Mouse (Mus musculus): Measurements from ENCODE around the gene Ndufa6.

Gene Ndufa6

DNA sequence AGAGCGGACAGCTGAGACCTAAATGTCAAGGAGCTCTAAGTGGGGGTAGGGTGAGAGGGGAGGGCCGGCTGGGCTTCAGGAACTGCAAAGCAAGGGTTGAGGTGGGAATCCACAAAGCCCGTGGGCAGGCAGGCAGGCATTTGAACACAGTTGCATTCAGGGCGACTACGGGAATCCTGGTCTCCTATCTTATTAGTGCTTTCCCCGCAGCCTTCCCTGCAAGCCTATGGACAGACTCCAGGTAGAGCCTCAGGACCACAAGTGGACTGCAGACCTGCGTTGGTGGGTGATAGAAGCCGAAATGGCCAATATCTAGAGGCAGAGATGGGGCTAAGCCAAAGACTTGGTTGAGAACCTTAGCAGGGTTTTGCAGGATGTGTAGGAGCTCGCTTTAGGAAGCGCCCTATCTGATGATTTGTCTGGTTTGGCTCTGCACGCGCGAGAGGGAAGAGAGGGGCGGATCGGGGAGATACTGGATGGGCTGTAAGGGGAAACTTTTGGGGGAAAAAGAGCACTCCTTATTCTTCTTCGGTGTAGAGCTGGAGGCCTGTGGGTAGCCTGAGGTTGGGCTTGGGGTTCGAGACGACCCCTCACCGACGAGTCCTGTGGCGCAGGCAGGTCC is 13.6 kb downstream of the Ndufa6 start:
- no peak for DNase-seq

DNA sequence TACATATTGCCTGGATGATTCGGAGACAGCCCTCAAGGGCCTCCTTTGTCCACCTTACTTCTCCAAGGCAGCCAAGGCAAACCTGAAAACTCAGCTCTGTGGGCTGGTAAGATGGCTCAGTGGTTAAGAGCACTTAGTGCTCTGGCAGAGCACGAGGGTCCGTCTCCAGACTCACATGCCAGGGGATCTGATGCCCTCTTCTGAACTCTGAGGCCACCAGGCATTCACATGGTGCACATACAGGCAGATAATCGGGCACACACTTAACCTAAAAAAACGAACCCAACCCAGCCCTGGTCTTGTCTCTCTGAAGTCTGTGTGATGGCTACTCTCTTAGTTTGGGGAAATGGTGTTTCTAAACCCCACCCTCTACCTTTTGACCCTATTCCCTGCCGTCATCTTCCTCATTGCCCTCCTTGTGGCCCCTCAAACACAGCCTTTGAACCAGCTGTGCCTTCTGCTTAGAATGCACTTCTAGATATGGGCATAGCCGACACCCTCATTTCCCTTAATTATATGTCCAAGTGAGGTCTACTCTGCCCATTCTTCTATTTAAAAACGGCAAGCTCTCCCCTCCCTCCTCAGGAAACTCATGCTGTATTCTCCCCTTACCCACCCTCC is 14.4 kb downstream of the Ndufa6 start:
- DNase-seq = no peak

DNA sequence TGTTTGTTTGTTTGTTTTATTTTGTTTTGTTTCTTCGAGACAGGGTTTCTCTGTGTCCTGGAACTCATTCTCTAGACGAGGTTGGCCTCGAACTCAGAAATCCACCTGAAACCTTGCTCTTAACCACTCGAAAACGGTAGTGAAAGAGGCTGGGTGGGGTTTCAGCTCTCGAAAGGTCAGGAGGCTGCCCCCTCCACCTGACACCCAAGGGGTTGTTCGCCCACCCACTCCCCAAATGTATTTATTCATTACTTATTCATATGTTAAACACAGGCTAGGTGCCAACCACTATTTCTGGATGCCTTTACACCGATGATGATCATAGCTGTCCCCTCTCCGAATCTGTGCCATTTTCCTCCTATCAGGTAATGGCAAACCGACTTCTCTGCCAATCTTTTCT is 15.0 kb downstream of the Ndufa6 start:
- DNase-seq = no peak

DNA sequence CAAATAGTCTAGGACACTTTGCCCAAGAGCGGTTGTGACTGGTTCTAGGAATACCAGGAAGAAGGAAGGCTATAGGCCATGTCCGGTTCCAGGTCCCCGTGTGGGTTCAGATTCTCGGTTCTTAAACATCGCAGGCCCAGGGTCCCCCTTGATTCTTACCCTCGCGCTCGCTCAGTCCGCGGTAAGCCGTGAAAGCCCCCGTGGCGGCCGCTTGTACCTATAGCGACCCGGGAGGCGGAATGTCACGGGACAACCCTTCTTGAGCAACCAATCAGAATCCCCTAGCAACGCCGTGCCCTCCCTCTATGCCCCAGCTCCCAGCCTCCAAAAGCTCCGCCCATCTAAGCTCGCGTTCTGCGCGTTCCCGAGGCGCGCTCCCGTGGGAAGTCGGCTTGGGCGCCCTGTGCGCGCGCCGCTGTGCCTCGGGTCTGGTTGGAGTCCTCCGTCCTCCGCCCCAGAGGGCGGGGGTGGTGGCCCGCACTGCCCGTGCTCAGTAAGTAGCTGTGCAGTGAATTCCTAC is 15.5 kb downstream of the Ndufa6 start, which contains the start of the genes Naga, Pheta2 and Smdt1:
Naga (minus strand) TSS at position 333 of the 520 bp plus-strand sequence.
Pheta2 (plus strand) TSS at position 350 of the 520 bp plus-strand sequence.
Smdt1 (plus strand) TSS at position 367 of the 520 bp plus-strand sequence.
- peak; percentile 97 for DNase-seq

DNA sequence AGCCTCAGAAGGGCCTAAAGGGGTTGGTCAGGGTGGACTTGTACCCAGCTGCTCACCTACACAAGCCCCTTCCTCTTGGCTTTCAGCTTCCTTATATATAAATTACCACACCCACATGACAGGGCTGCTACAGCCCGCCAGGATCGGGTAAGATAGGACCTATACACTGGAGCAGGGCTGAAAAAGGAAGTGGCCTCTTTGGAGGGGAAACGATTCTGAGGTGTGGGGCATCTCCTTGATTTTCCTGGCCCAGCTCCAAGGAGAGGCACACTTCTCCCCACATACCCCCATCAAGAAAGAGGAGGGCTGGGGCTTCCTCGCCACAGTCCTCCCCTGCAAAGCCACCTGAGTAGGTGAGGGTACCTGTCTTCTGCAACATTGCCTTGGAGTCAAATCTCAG is 16.2 kb downstream of the Ndufa6 start:
- DNase-seq = no peak

DNA sequence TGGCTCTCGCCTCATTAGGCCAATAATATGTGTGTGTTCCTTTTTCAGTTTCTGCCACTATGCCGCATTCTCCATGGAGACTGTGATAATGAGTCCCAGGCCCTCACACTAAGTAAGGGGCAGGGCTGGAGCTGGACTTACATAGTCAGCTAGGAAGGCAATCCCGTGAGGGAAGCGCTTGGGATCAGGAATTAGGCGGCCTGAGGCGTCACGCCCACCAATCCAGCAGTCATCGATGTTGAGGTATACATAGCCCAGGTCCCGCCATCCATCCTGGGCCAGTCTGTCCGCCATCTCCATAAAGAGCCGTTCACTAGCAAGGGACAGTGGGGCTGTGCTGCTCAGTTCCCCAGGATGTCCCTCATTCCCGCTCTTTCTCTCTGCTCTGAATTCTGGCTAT is 17.5 kb downstream of the Ndufa6 start:
- DNase-seq = no peak

DNA sequence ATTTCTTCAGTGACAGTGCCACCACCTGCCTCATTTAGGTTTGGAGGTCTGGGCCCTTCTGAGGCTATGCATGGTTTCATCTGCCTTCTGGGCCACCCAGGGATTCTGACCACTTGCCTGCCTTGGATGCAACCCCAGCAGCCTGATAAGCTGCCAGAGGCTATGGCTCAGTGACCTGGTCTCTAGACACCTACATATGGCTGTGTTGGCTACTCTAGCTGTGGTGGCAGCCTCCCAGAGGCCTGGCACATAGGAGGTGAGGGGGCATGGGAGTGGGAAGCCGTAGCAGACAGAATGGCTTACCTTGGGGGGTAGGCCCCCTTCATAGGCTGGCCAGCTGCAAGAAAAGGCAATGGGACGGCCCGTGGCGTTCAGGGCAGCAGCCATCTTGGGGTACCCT is 18.9 kb downstream of the Ndufa6 start:
- no peak for DNase-seq

DNA sequence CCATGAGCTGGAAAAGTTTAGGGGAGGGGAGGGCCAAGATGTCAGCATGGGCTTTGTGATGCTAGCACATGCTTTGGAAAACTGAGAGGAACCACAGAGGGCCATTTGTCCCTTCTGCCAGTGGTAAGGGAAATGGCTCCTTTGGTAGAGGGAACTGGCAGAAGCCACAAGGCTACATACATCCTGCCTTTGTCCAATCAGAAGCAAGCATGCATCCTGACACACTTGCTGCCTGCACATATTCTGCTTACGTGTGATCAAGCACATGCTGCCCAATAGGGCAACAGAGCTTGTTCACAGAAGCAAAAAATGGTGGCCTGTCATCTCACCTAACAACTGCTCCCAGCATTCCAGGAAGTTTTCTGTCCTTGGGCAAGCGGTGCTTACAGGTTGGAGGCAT is 28.7 kb downstream of the Ndufa6 start:
- DNase-seq = no peak

DNA sequence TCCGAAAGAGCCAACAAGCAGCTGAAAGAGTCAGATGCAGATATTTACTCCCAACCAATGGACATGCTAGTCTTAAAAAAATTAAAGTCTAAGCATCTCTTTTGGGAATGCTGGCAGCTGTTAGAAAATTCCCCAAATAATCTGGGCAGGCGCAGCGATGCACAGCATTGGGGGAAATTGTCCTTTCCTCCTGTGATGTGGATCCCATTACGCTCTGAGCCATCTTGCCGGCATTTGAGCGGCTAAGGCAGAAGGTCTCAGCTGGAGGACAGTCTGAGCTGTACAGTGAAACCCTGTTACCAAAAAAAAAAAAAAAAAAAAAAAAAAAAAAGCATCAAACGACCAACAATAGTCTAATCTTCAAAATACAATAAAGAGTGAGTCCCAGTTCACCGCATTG is 31.9 kb downstream of the Ndufa6 start:
- no peak for DNase-seq

DNA sequence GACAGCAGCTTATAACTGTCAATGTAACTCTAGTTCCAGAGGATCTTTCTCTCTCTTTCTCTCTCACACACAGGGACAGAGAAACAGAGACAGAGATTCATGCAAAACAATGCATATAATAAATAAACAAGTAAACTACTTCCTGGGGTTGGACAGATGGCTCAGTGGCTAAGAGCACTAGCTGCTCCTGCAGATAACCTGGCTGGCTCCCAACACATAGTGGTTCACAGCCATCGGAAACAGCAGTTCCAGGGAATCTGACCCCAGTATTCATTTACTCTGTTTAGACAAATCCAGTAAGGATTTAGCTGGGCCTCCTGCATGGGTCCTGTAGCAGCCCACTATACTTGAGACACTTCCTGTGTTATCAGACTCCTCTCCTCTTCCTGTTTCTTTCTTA is 34.5 kb downstream of the Ndufa6 start:
- no peak for DNase-seq

DNA sequence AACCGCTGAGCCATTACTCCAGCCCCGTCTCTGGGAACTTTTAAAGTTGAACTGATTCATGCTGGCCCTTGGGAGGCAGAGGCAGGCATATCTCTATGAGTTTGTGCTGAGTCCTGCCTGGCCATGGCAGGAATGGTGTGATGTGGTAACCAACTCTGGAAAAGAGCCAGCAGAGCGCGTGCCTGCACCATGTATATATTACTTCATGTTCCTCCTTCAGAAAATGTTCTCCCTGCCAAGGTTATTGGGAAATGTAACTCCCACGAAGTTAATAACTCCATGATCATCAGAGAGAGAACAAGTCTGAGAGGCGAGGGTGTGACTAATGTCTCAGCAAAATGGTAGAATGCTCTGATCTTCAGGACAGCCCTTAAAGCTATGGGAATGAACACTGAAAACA is 36.3 kb downstream of the Ndufa6 start:
- no peak for DNase-seq

DNA sequence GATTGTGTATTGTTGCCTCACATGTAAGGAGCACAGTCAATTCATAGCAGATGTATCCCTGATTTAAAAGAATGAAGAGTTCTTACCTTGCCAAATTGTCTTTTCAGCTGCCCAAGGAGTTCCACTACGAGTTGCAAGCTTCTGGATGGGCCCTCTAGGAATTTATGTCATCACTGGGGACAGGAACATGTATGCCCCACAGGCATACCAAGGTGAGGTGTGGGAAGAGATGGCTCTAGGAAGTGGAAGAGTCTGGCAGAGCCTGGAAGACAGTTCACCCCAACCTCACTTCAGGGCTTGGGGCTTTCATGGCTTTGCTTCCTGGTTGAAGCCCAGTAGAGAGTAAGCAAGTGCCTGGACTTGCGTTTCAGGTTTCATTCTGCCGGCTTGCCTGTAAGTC is 45.7 kb downstream of the Ndufa6 start:
- no peak for DNase-seq

DNA sequence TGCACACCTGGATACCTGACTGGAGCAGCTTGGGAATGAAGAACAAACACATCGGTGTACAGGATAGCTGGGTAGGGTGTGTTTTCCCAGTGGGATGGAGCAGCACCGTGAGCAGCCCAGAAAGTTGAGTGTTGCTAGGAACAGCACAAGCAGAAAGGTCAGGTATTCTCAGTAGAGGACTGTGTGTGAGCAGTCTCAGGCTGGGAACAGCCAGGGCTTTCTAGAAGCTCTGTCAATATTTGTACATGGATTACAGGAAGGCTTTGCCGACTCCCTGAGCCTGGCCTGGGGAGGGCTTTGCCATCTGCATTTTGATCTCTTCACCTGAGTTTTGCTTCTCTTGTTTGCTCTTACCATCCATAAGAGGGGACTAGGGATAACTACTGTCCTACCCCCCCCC is 47.0 kb downstream of the Ndufa6 start:
- DNase-seq = no peak

All from kidney, adult 9 months (tissue).